Mouse (Mus musculus): ENCODE results near the gene Gm28372. TPM values are rescaled to one million over a fixed set of nuclear protein-coding genes. Genes with fewer than 3 reads are reported as not detected.
"Not testable (repeated sequence)": the region's sequence is repeated elsewhere in the genome, so short reads cannot be mapped to it uniquely, and the experiment has no call there.

Gene Gm28372
- total and polyA plus RNA-seq, 2 experiments from 2014 or later: 0.15 TPM; not detected in 1

GRCm38 (mm10) chr2:130367386-130367785 is 37.7 kb upstream of the Gm28372 start:
- TF ChIP-seq CTCF (IDR thresholded peaks at IDR 0.05): no peak
- Histone ChIP-seq H3K27ac (ENCODE audit: low read depth, low read length) (no peak overlapping the region), H3K9me3 (ENCODE audit: low read length) (no peaks in the 10 kb centered on the region), H3K36me3 (ENCODE audit: insufficient read depth, low read length) (peaks cover under 1% of the 10 kb centered on the region; the same call in 1 of the 2 replicates), H3K4me2 (ENCODE audit: low read depth, low read length, poor library complexity, severe bottlenecking) (no peak overlapping the region), H3K27me3 (ENCODE audit: insufficient read depth, low read length) (peaks cover 12% of the 10 kb centered on the region), H3K4me1 (ENCODE audit: insufficient read depth, low read length) (no peaks in the 10 kb centered on the region; the same call in 1 of the 2 replicates), H3K9ac (replicated peaks; ENCODE audit: low read length, poor library complexity, severe bottlenecking) (no peak overlapping the region), H3K4me3 (ENCODE audit: low read depth, low read length) (no peak overlapping the region)
- WGBS: 70% methylated on average over 4 of the region's 4 CpGs
- ATAC-seq (ENCODE audit: low FRiP score): no peak
- no peak for DNase-seq (ENCODE audit: low spot score)

- not testable (repeated sequence) for H3K4me2 ChIP-seq (ENCODE audit: low read depth, low read length, poor library complexity, severe bottlenecking); ATAC-seq (ENCODE audit: low FRiP score); H3K36me3 ChIP-seq (ENCODE audit: insufficient read depth, low read length); H3K4me1 ChIP-seq (ENCODE audit: insufficient read depth, low read length); H3K27me3 ChIP-seq (ENCODE audit: insufficient read depth, low read length); H3K4me3 ChIP-seq (ENCODE audit: low read depth, low read length); H3K9ac ChIP-seq (replicated peaks; ENCODE audit: low read length, poor library complexity, severe bottlenecking); H3K27ac ChIP-seq (ENCODE audit: low read depth, low read length); H3K9me3 ChIP-seq (ENCODE audit: low read length); DNase-seq (ENCODE audit: low spot score)
- 48% methylated on average over 1 of the region's 1 CpGs for WGBS
Measured at GRCm38 (mm10) chr2:130373026-130373425, 32.0 kb upstream of the Gm28372 start.

GRCm38 (mm10) chr2:130374951-130375350 is 30.1 kb upstream of the Gm28372 start:
- H3K4me3 ChIP-seq (ENCODE audit: low read depth, low read length): no peak overlapping the region
- no peak overlapping the region for H3K4me2 ChIP-seq (ENCODE audit: low read depth, low read length, poor library complexity, severe bottlenecking)
- TF ChIP-seq CTCF (IDR thresholded peaks at IDR 0.05): no peak
- no peaks in the 10 kb centered on the region for H3K27me3 ChIP-seq (ENCODE audit: insufficient read depth, low read length)
- no peaks in the 10 kb centered on the region for H3K36me3 ChIP-seq (ENCODE audit: insufficient read depth, low read length)
- no peak for ATAC-seq (ENCODE audit: low FRiP score)
- no peaks in the 10 kb centered on the region for H3K4me1 ChIP-seq (ENCODE audit: insufficient read depth, low read length)
- H3K9me3 ChIP-seq (ENCODE audit: low read length): no peaks in the 10 kb centered on the region
- no peak overlapping the region for H3K27ac ChIP-seq (ENCODE audit: low read depth, low read length)
- no peak for DNase-seq (ENCODE audit: low spot score)
- no peak overlapping the region for H3K9ac ChIP-seq (replicated peaks; ENCODE audit: low read length, poor library complexity, severe bottlenecking)
- WGBS: 78% methylated on average over 4 of the region's 4 CpGs

- Histone ChIP-seq H3K4me3 (ENCODE audit: low read depth, low read length) (no peak overlapping the region), H3K4me2 (ENCODE audit: low read depth, low read length, poor library complexity, severe bottlenecking) (no peak overlapping the region), H3K36me3 (ENCODE audit: insufficient read depth, low read length) (no peaks in the 10 kb centered on the region), H3K9me3 (ENCODE audit: low read length) (no peaks in the 10 kb centered on the region), H3K27ac (ENCODE audit: low read depth, low read length) (no peak overlapping the region), H3K27me3 (ENCODE audit: insufficient read depth, low read length) (no peaks in the 10 kb centered on the region), H3K4me1 (ENCODE audit: insufficient read depth, low read length) (no peaks in the 10 kb centered on the region), H3K9ac (replicated peaks; ENCODE audit: low read length, poor library complexity, severe bottlenecking) (no peak overlapping the region)
- DNase-seq (ENCODE audit: low spot score) (no peak), ATAC-seq (ENCODE audit: low FRiP score) (no peak)
- 51% methylated on average over 3 of the region's 3 CpGs for WGBS
- TF ChIP-seq CTCF (IDR thresholded peaks at IDR 0.05): no peak
Measured at GRCm38 (mm10) chr2:130383205-130383604, 21.8 kb upstream of the Gm28372 start.

GRCm38 (mm10) chr2:130383895-130384294 is 21.1 kb upstream of the Gm28372 start:
- ATAC-seq (ENCODE audit: low FRiP score) (no peak), DNase-seq (ENCODE audit: low spot score) (peak; percentile 5)
- H3K9ac ChIP-seq (replicated peaks; ENCODE audit: low read length, poor library complexity, severe bottlenecking): no peak overlapping the region

GRCm38 (mm10) chr2:130386212-130386611 is 18.8 kb upstream of the Gm28372 start:
- Histone ChIP-seq H3K9ac (replicated peaks; ENCODE audit: low read length, poor library complexity, severe bottlenecking) (no peak overlapping the region), H3K36me3 (ENCODE audit: insufficient read depth, low read length) (no peaks in the 10 kb centered on the region), H3K4me2 (ENCODE audit: low read depth, low read length, poor library complexity, severe bottlenecking) (no peak overlapping the region), H3K9me3 (ENCODE audit: low read length) (no peaks in the 10 kb centered on the region), H3K27me3 (ENCODE audit: insufficient read depth, low read length) (no peaks in the 10 kb centered on the region), H3K4me1 (ENCODE audit: insufficient read depth, low read length) (no peaks in the 10 kb centered on the region), H3K27ac (ENCODE audit: low read depth, low read length) (no peak overlapping the region), H3K4me3 (ENCODE audit: low read depth, low read length) (no peak overlapping the region)
- no peak for DNase-seq (ENCODE audit: low spot score)
- no peak for ATAC-seq (ENCODE audit: low FRiP score)
- TF ChIP-seq CTCF (IDR thresholded peaks at IDR 0.05): no peak
- 61% methylated on average over 1 of the region's 1 CpGs for WGBS

More at GRCm38 (mm10) chr2:130383895-130384294, 21.1 kb upstream of the Gm28372 start:
- H3K27ac ChIP-seq (ENCODE audit: low read depth, low read length): no peak overlapping the region
- WGBS: 51% methylated on average over 6 of the region's 6 CpGs
- no peak for TF ChIP-seq CTCF (IDR thresholded peaks at IDR 0.05)
- no peaks in the 10 kb centered on the region for H3K9me3 ChIP-seq (ENCODE audit: low read length)
- no peaks in the 10 kb centered on the region for H3K27me3 ChIP-seq (ENCODE audit: insufficient read depth, low read length)
- no peaks in the 10 kb centered on the region for H3K36me3 ChIP-seq (ENCODE audit: insufficient read depth, low read length)
- no peak overlapping the region for H3K4me3 ChIP-seq (ENCODE audit: low read depth, low read length)
- no peak overlapping the region for H3K4me2 ChIP-seq (ENCODE audit: low read depth, low read length, poor library complexity, severe bottlenecking)
- no peaks in the 10 kb centered on the region for H3K4me1 ChIP-seq (ENCODE audit: insufficient read depth, low read length)

All from midbrain, postnatal 0 days (tissue).